Mouse (Mus musculus): ENCODE results near the gene Tuba4a. TPM values are rescaled to one million over a fixed set of nuclear protein-coding genes. Genes with fewer than 3 reads are reported as not detected.

Gene Tuba4a
- 20.2 and 27.9 TPM in 2 replicates for polyA plus RNA-seq (2015; fragmentation: Nextera tagmentation; extraction: Ambion mirVana)

DNA sequence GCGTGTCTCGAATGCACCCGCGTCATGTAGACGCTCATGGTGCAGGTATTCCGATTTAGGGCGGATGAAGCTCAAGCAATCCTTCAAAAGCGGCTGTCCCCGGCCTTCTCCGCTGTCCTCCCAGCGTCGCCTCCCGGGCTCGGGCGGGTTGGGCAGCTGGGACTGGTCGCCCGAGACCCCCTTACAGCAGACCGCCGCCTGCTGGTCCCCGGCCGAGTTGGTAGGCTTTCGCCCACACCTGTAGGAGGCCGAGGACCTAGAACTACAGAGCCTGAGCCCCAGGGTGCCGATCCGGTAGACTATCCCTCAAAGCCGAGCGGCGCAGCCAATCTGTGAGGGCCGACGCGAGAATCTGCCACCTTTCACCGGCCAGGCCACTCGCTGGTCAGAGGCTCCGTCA is at the start of gene Tuba4a:
Tuba4a (minus strand) TSS at position 335 of the 400 bp plus-strand sequence.

DNA sequence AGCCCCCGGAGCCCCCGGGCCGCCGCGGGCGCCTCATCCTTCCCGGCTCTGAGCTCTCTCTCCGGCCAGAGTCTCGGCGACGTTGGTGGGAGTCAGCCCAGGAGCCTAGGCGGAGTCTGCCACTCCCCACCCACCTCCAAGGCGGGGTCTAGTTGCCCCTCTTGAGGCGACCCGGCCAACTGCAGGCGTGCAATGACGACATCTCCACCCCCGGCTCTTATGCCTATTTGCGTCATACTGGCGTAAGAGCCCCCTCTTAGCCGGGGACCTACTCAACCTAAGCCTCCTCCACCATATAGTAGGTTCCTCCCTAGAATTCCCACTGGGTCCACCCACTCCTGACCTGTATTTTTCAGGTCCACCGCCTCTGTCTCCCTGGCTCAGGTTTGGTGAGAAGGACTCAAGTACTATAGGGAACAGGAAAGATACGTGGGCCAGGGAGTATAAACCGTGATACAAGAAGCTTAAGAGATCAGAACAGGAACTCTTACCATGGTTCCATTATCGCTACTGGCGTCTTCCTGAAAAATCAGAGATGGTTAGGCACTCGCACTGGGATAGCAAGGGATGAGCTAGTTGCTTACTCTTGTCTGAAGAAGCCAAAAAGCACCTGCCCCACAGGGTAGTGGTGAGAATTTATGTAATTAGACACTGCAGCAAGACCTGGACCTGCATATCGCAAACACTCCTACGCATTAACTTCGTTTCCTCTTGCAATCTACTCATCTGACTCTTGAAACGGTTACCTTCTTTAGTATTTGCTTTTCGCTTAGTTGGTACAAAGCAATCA is 44.6 kb upstream of the Tuba4a start, which contains the start of gene Ptprn:
Ptprn (minus strand) TSS at position 412 of the 790 bp plus-strand sequence.

DNA sequence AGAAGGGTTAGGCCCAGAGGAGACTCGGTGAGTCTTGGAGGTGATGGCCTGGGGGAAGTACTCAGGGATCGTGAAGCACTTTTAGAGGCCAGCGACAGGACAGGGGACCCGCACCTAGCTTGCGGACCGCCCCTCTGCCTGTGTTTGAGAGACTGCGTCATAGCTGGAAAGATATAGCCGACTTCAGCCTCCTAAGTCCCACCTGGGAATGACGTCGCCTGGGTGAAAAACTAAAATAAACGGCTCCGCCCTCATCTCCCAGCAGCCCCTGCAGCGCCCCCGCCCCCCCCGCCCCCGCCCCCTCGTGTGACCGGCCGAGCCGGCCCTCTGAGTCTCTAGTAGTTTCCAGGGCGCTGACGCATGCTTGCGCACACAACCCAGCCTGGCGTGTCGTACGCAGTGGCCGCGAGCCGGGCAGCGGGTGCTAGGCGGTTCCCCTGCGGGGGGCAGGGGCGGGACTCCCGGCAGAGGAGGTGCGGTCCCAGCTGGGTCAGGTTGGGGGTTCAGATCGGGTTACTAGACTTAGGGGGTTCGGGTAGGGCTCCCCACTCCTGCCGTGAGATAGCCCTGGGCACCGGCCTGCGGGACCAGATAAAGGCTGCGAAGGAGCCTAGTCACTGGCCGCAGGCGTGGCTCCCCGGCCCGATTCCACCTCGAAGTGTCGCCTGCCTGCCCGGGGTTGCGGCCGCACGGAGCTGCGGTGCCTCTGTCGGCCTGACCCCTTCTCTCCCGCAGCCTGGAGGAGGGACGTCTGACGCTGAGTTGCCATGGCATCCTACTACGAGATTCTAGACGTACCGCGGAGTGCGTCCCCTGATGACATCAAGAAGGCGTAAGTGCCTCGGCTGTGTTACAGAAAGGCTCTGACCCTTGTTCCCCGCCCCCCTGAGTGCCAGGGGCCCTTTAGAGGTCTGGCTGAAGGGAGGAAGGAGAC is 16.7 kb upstream of the Tuba4a start, which contains the start of gene Dnajb2:
Dnajb2 (plus strand) TSS at position 290 of the 934 bp plus-strand sequence.

DNA sequence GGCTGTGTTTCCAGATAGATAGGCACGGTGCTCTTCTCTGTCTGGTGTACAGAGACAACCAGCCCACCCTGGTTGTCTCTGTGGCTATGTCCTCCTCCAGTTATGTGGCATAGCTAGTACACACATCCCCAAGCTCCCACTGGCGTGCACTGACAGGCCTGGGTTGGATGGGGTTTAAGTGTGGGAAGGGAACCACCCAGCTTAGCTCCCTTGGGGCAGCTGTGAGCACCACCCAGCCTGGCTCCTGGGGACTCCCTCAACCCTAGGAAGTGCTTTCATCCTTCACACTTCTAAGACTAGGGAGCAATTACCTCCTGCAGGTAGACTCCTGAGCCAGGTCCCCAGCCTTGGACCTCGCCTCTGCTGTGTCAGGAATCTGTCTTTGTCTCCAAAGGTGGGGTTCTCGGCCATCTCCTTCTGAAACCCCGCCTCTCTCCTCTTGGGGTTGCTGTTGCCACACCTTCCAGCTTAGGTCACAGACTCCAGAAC is 12.0 kb upstream of the Tuba4a start, which contains the start of gene A630095N17Rik:
A630095N17Rik (minus strand) TSS at position 439 of the 489 bp plus-strand sequence.

DNA sequence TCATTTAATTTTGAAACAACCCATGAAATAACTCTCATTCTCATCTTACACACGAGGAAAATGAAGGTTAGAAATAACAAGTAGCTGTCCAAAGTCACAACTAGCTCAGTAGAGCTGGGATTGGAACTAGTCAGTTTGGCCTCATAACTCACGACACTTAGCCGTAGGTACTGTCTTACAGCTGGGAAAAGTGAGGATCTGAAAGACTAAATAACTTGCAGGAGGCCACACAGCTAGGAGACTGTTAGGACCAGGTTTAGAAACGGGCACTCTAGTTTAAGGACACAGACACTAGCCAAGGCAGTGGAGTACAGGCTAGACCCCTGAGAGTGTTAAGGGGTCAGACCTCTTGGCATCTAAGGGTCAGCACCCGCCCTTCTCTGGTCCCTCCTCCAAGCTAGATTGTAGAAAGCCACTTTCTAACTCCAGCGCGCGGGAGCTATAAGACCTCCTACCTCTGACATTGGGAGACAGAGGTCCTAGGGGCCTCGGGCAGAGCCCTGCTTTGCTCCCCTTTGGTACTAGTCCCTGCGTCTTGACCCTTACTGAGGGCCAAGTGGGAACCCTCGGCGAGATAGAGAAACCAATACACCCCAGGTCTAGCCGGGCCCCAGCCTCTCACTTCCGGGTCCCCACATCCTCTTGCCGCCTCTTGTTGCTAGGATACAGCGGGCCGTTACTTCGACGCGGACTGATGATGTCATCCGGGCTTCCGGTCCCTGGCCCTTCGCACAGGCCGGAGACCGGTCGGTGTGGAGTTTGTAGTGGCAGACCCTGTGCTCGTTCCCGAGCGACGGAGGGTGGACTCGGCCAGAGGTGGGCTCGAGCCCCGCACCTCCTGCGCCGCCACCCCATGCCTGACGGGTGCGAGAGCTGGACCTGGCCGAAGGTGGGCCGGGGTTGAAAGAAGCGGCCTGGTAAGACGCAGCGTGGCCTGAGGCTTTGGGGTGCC is 9.3 kb downstream of the Tuba4a start, which contains the start of the genes Glb1l and Stk16:
Glb1l (minus strand) TSS at position 678 of the 952 bp plus-strand sequence.
Stk16 (plus strand) TSS at position 703 of the 952 bp plus-strand sequence.

DNA sequence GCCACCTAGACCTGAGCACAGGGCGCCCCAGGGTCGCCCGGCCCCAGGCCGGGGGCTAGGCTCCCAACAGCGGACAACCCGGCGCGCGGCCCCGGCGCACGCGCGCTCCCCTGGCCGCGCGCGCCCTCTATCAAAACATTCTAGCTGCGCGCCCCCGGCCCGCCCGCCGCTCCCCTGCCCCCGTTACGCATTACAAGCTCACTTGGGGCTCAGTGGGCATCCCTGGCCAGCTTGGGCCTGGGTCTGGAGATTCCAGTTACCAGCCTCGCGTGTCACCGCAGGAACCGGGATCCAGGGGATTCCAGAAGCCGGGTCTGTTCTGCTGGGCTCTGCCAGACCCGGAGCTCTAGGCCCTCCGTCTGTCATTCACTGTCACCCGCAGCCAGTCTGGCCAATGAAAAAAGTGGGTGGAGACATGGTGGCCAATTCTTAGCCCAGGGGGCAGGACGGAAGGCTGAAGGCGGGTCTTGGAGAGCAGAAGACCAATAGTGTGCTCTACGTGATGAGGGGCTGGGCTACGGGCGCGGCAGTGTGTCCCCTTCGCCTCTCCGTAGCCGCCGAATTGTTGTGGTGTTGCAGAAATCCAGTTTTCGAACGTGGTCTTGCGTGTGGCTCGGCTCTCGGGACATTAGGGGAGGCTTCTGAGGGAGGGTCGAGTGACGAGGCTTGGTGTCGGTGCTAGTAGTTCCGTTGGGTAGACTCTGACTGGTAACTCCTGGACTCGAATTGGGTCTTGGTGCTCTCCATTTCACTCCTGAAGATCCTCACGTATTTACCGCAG is 27.9 kb downstream of the Tuba4a start, which contains the start of the genes Ankzf1 and Atg9a:
Ankzf1 (plus strand) TSS at position 530 of the 781 bp plus-strand sequence.
Atg9a (minus strand) TSS at position 575 of the 781 bp plus-strand sequence.

DNA sequence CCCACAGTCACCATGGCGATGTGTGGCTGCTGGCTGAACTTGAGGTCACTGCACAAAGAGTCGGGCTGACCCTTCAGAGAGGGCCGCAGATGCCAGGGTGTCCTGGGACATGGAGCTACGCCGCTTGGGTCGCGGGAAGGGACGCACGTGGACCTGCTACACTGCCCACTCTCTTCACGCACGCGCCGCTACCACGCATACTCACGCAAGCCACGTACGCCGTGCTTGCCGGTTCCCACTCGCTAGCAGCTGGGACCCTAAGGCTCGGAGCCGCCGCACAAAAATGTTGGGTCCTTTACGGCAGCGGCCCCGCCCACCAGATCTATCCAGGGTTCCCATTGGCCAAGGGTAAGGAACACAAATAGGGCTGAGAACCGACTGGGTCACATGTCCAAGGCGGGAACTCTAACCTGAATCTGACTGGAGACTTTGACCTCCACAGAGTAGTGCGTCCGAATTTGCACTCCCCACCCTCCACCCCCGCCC is 39.5 kb downstream of the Tuba4a start, which contains the start of gene Abcb6:
Abcb6 (minus strand) TSS at position 288 of the 486 bp plus-strand sequence.

DNA sequence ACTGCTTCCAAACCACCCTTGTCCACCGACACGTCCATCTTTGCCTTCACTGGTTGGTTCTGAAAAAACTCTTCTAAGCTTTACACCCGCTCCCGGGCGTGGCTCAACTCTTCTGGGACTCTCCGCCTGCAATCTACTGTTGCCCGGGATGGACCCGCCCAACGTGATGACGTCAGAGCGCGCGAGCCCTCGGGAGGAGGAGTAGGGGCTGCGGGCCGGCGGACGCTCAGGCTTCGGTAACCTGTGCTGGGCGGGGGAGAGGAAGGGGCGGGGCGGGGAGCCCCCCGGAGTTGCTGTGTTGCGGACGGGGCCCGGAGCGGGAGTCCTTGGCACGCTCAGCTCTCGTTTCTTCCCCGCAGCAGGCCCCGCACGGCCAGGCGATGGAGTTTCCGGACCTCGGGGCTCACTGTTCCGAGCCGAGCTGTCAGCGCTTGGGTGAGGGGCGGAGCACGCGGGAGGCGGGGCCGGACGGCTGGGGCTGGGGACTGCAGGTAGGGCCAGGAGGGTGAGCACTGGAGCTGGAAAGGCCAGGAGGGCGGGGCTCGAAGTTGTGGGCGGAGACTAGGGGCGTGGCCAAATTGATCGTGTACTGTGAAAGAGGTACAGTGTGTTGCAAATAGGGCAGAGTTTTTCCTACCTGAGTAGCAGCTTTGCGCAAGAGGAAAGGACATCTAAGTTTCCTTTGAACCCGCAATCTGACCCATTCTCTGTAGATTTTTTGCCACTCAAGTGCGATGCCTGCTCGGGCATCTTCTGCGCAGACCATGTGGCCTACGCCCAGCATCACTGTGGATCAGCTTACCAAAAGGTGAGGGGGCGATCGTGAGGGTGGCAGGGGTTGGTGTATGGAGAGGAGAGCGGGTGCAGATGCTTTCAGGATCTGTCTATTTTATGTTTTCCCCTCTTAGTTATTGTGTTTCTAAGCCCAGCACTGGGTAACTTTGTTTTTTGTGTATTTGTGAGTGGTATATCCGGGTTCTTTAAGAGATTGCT is 50.9 kb downstream of the Tuba4a start, which contains the start of gene Zfand2b:
Zfand2b (plus strand) TSS at position 175 of the 993 bp plus-strand sequence.

Small RNA genes lying within 50 kb of the gene (microRNA-seq; reads per million reads assigned to microRNA genes)
- gene Gm27943 (ENCODE audit: borderline replicate concordance, insufficient number of aligned reads), result not detected

Other genes starting within 250 kb of the Tuba4a start
- gene Nhej1, start 94.7 kb downstream of the Tuba4a start, polyA plus RNA-seq (2015; fragmentation: Nextera tagmentation; extraction: Ambion mirVana), result 6.6 and 7.8 TPM in 2 replicates
- gene Slc23a3, start 86.0 kb downstream of the Tuba4a start, polyA plus RNA-seq (2015; fragmentation: Nextera tagmentation; extraction: Ambion mirVana), result 0.58 and 1.6 TPM in 2 replicates
- gene Cnppd1, start 77.2 kb downstream of the Tuba4a start, polyA plus RNA-seq (2015; fragmentation: Nextera tagmentation; extraction: Ambion mirVana), result 27.1 and 45.5 TPM in 2 replicates
- gene Retreg2, start 77.1 kb downstream of the Tuba4a start, polyA plus RNA-seq (2015; fragmentation: Nextera tagmentation; extraction: Ambion mirVana), result 61.8 and 69.4 TPM in 2 replicates
- gene Zfand2b, start 51.2 kb downstream of the Tuba4a start, polyA plus RNA-seq (2015; fragmentation: Nextera tagmentation; extraction: Ambion mirVana), result 41.2 and 47.4 TPM in 2 replicates
- 17.2 and 24.7 TPM in 2 replicates for gene Abcb6, start 39.5 kb downstream of the Tuba4a start, polyA plus RNA-seq (2015; fragmentation: Nextera tagmentation; extraction: Ambion mirVana)
- 11.5 and 19.9 TPM in 2 replicates for gene Ankzf1, start 27.7 kb downstream of the Tuba4a start, polyA plus RNA-seq (2015; fragmentation: Nextera tagmentation; extraction: Ambion mirVana)
- 23.3 and 27.3 TPM in 2 replicates for gene Atg9a, start 27.7 kb downstream of the Tuba4a start, polyA plus RNA-seq (2015; fragmentation: Nextera tagmentation; extraction: Ambion mirVana)
- 8.6 and 14.4 TPM in 2 replicates for gene Glb1l, start 9.1 kb downstream of the Tuba4a start, polyA plus RNA-seq (2015; fragmentation: Nextera tagmentation; extraction: Ambion mirVana)
- 65.9 and 90.8 TPM in 2 replicates for gene Stk16, start 9.0 kb downstream of the Tuba4a start, polyA plus RNA-seq (2015; fragmentation: Nextera tagmentation; extraction: Ambion mirVana)
- gene A630095N17Rik, start 12.2 kb upstream of the Tuba4a start, polyA plus RNA-seq (2015; fragmentation: Nextera tagmentation; extraction: Ambion mirVana), result not detected in 2 replicates
- gene Dnajb2, start 16.5 kb upstream of the Tuba4a start, polyA plus RNA-seq (2015; fragmentation: Nextera tagmentation; extraction: Ambion mirVana), result 21.8 and 24.0 TPM in 2 replicates
- gene Ptprn, start 44.6 kb upstream of the Tuba4a start, polyA plus RNA-seq (2015; fragmentation: Nextera tagmentation; extraction: Ambion mirVana), result 33.3 and 44.0 TPM in 2 replicates
- gene Resp18, start 58.5 kb upstream of the Tuba4a start, polyA plus RNA-seq (2015; fragmentation: Nextera tagmentation; extraction: Ambion mirVana), result 153 and 191 TPM in 2 replicates
- gene Dnpep, start 98.1 kb upstream of the Tuba4a start, polyA plus RNA-seq (2015; fragmentation: Nextera tagmentation; extraction: Ambion mirVana), result 133 and 170 TPM in 2 replicates
- 22.3 and 29.9 TPM in 2 replicates for gene Des, start 140.5 kb upstream of the Tuba4a start, polyA plus RNA-seq (2015; fragmentation: Nextera tagmentation; extraction: Ambion mirVana)
- 37.1 and 42.3 TPM in 2 replicates for gene Speg, start 155.4 kb upstream of the Tuba4a start, polyA plus RNA-seq (2015; fragmentation: Nextera tagmentation; extraction: Ambion mirVana)
- 68.1 and 95.9 TPM in 2 replicates for gene Gmppa, start 216.1 kb upstream of the Tuba4a start, polyA plus RNA-seq (2015; fragmentation: Nextera tagmentation; extraction: Ambion mirVana)
- 4.5 and 6.8 TPM in 2 replicates for gene Asic4, start 230.6 kb upstream of the Tuba4a start, polyA plus RNA-seq (2015; fragmentation: Nextera tagmentation; extraction: Ambion mirVana)